Mouse (Mus musculus) C2C12 (cell line): ENCODE measurements at regions not wholly inside any gene's neighbourhood (a gene's known extent, or its start where the extent isn't known, plus 50 kb on each side); places are given as distances from the start of the nearest gene placed in this dataset.

Experiments
- CEBPB ChIP-seq: IDR thresholded peaks from one replicate; pipeline ENCODE4 v1.6.1; 2011; ENCODE audit warnings: low read depth, mild to moderate bottlenecking, control low read depth, moderate library complexity
- CTCF ChIP-seq: IDR thresholded peaks from one replicate; pipeline ENCODE4 v1.5.1; 2011; ENCODE audit not compliant: control insufficient read depth, insufficient read depth, insufficient read length
- MYOD1 ChIP-seq: IDR thresholded peaks from one replicate; pipeline ENCODE4 v1.6.1; 2011; ENCODE audit warnings: low read depth; ENCODE audit not compliant: control insufficient read depth, insufficient read length

- TF ChIP-seq CTCF: no peak
- TF ChIP-seq CEBPB: no peak
- TF ChIP-seq MYOD1: no peak
Observed at GRCm38 (mm10) chr16:24295626-24296440, 97.5 kb upstream of the Lpp start.
